9 mouse cellular contexts compared by ENCODE assay signal in genomic region chr7:28793834-28794233, GRCm38 (mm10). TPM values are rescaled to one million over a fixed set of nuclear protein-coding genes. Genes with fewer than 3 reads are reported as not detected.
DNase-seq lines count a peak whose midpoint lies in the region; ATAC-seq and TF ChIP-seq lines count a peak whose summit lies in the region.
"Had no signal": no experiment of that assay in that cellular context is flagged by ENCODE, and none has a peak within 500 bp of the region (broad histone marks: within the 10 kb centered on the region; RNA-seq: fewer than 3 reads in every experiment).

No protein-coding gene starts in this region.

- 11% methylated on average over 2 of the region's 2 CpGs for WGBS in liver, embryonic 12.5 days (ENCODE audit: insufficient replicate concordance)
- 29% methylated on average over 2 of the region's 2 CpGs for WGBS in liver, postnatal 0 days (ENCODE audit: insufficient replicate concordance)
- 51% methylated on average over 2 of the region's 2 CpGs for WGBS in forebrain, embryonic 16.5 days

- DNase-seq in embryo, embryonic 10.5 days (ENCODE audit: low spot score), result peak; percentile 53
- DNase-seq in embryo, embryonic 11 days, result no peak
- DNase-seq in liver, result peak; percentile 49
- no peak for DNase-seq in liver, postnatal 0 days
- peak; percentile 42 to 65 for DNase-seq in thymus, postnatal 36 days
- no peak for DNase-seq in right cerebral cortex, postnatal 14 days

- no peak overlapping the region for H3K4me3 ChIP-seq in liver, embryonic 12.5 days
- H3K4me3 ChIP-seq in liver, postnatal 0 days (ENCODE audit: low read depth, low read length), result no peak overlapping the region
- H3K4me3 ChIP-seq in forebrain, embryonic 16.5 days (replicated peaks; ENCODE audit: low read length), result no peak overlapping the region
- H3K4me3 ChIP-seq: erythroblast, embryonic 14.5 days had no signal

- H3K27ac ChIP-seq in liver, embryonic 12.5 days, result no peak overlapping the region
- no peak overlapping the region for H3K27ac ChIP-seq in liver, postnatal 0 days (ENCODE audit: low read depth)
- H3K27ac ChIP-seq in forebrain, embryonic 16.5 days (ENCODE audit: low read length), result no peak overlapping the region

- peaks cover 11% of the 10 kb centered on the region; the same call in 1 of the 2 replicates for H3K36me3 ChIP-seq in liver, embryonic 12.5 days
- no peaks in the 10 kb centered on the region for H3K36me3 ChIP-seq in liver, postnatal 0 days (replicated peaks; ENCODE audit: insufficient read depth, low read length)
- H3K36me3 ChIP-seq in forebrain, embryonic 16.5 days (ENCODE audit: control insufficient read depth, insufficient read depth), result no peaks in the 10 kb centered on the region

- no peak for ATAC-seq in liver, embryonic 12.5 days
- ATAC-seq in liver, postnatal 0 days, result no peak
- no peak for ATAC-seq in forebrain, embryonic 16.5 days

- H3K4me2 ChIP-seq in liver, embryonic 12.5 days, result no peak overlapping the region
- H3K4me2 ChIP-seq in liver, postnatal 0 days (ENCODE audit: low read depth, low read length), result no peak overlapping the region
- H3K4me2 ChIP-seq in forebrain, embryonic 16.5 days (ENCODE audit: low read length), result no peak overlapping the region

- H3K4me1 ChIP-seq in liver, embryonic 12.5 days, result peaks cover 45% of the 10 kb centered on the region
- H3K4me1 ChIP-seq in liver, postnatal 0 days (ENCODE audit: insufficient read depth), result peaks cover 26% of the 10 kb centered on the region
- peaks cover 6% of the 10 kb centered on the region for H3K4me1 ChIP-seq in forebrain, embryonic 16.5 days (replicated peaks; ENCODE audit: control insufficient read depth, insufficient read depth, low read length)

- peak; percentile 60 for TF ChIP-seq CTCF in liver, postnatal 0 days (IDR thresholded peaks at IDR 0.05; ENCODE audit: low read depth)

- TF ChIP-seq EP300 in liver, postnatal 0 days (IDR thresholded peaks at IDR 0.05; ENCODE audit: low read depth), result no peak

- H3K27me3 ChIP-seq in liver, embryonic 12.5 days (replicated peaks), result no peaks in the 10 kb centered on the region; the same call in 1 of the 2 replicates
- H3K27me3 ChIP-seq in liver, postnatal 0 days (ENCODE audit: insufficient read depth, low read length), result no peaks in the 10 kb centered on the region
- no peaks in the 10 kb centered on the region for H3K27me3 ChIP-seq in forebrain, embryonic 16.5 days (replicated peaks; ENCODE audit: control insufficient read depth, insufficient read depth, low read length)

- H3K9me3 ChIP-seq in liver, embryonic 12.5 days (replicated peaks), result no peaks in the 10 kb centered on the region
- no peaks in the 10 kb centered on the region for H3K9me3 ChIP-seq in liver, postnatal 0 days (ENCODE audit: low read length)
- H3K9me3 ChIP-seq in forebrain, embryonic 16.5 days (ENCODE audit: control insufficient read depth, low read length), result no peaks in the 10 kb centered on the region

- no peak overlapping the region for H3K9ac ChIP-seq in liver, embryonic 12.5 days
- H3K9ac ChIP-seq in liver, postnatal 0 days (replicated peaks), result no peak overlapping the region
- no peak overlapping the region for H3K9ac ChIP-seq in forebrain, embryonic 16.5 days (replicated peaks; ENCODE audit: low read depth, low read length)

RNA-seq across cellular contexts. Expression of gene Rinl, which starts 5.1 kb away (rescaled TPM):
- 14.5 and 16.1 TPM in 2 replicates for polyA plus RNA-seq in liver, embryonic 12.5 days (2016; fragmentation: Nextera tagmentation; extraction: Ambion mirVana)
- 7.2 and 7.6 TPM in 2 replicates for polyA plus RNA-seq in liver, postnatal 0 days (2015; fragmentation: Nextera tagmentation; extraction: Ambion mirVana)
- polyA plus RNA-seq in forebrain, embryonic 16.5 days (2015; fragmentation: Nextera tagmentation; extraction: Ambion mirVana), result 1.2 and 1.3 TPM in 2 replicates

RNA-seq across cellular contexts. Expression of gene Hnrnpl, which starts 14.5 kb away (rescaled TPM):
- 186 and 188 TPM in 2 replicates for polyA plus RNA-seq in liver, embryonic 12.5 days (2016; fragmentation: Nextera tagmentation; extraction: Ambion mirVana)
- polyA plus RNA-seq in liver, postnatal 0 days (2015; fragmentation: Nextera tagmentation; extraction: Ambion mirVana), result 82.0 and 88.6 TPM in 2 replicates
- 185 and 203 TPM in 2 replicates for polyA plus RNA-seq in forebrain, embryonic 16.5 days (2015; fragmentation: Nextera tagmentation; extraction: Ambion mirVana)

RNA-seq across cellular contexts. Expression of gene Nfkbib, which starts 26.5 kb away (rescaled TPM):
- 41.6 and 43.1 TPM in 2 replicates for polyA plus RNA-seq in liver, embryonic 12.5 days (2016; fragmentation: Nextera tagmentation; extraction: Ambion mirVana)
- 25.1 and 26.9 TPM in 2 replicates for polyA plus RNA-seq in liver, postnatal 0 days (2015; fragmentation: Nextera tagmentation; extraction: Ambion mirVana)
- polyA plus RNA-seq in forebrain, embryonic 16.5 days (2015; fragmentation: Nextera tagmentation; extraction: Ambion mirVana), result 58.8 and 62.1 TPM in 2 replicates

RNA-seq across cellular contexts. Expression of gene Sirt2, which starts 27.3 kb away (rescaled TPM):
- 28.5 and 29.0 TPM in 2 replicates for polyA plus RNA-seq in liver, embryonic 12.5 days (2016; fragmentation: Nextera tagmentation; extraction: Ambion mirVana)
- polyA plus RNA-seq in liver, postnatal 0 days (2015; fragmentation: Nextera tagmentation; extraction: Ambion mirVana), result 20.5 and 22.7 TPM in 2 replicates
- 107 and 122 TPM in 2 replicates for polyA plus RNA-seq in forebrain, embryonic 16.5 days (2015; fragmentation: Nextera tagmentation; extraction: Ambion mirVana)

RNA-seq across cellular contexts. Expression of gene Ech1, which starts 31.2 kb away (rescaled TPM):
- polyA plus RNA-seq in liver, embryonic 12.5 days (2016; fragmentation: Nextera tagmentation; extraction: Ambion mirVana), result 72.3 and 73.6 TPM in 2 replicates
- 534 and 566 TPM in 2 replicates for polyA plus RNA-seq in liver, postnatal 0 days (2015; fragmentation: Nextera tagmentation; extraction: Ambion mirVana)
- polyA plus RNA-seq in forebrain, embryonic 16.5 days (2015; fragmentation: Nextera tagmentation; extraction: Ambion mirVana), result 87.1 and 97.7 TPM in 2 replicates

Comparison
In these comparisons a context has a peak if more than half of its experiments do, and no peak if none do; other contexts are left out.
1. DNase-seq: peak in embryo, embryonic 10.5 days (single experiment), liver (single experiment) and thymus, postnatal 36 days (2 of 2); none in embryo, embryonic 11 days (single experiment), liver, postnatal 0 days (single experiment) and right cerebral cortex, postnatal 14 days (single experiment).